Mouse (Mus musculus) spleen, embryonic (tissue): ENCODE results near the gene Aldh5a1.

Experiments
- CTCF ChIA-PET: fragments of 350-600 bp; sonication (Branson Sonifier 250); formaldehyde crosslinking; loops from one replicate; lab custom pipeline; 2022; lab: Charles Lee

Aldh5a1 gene

DNA sequence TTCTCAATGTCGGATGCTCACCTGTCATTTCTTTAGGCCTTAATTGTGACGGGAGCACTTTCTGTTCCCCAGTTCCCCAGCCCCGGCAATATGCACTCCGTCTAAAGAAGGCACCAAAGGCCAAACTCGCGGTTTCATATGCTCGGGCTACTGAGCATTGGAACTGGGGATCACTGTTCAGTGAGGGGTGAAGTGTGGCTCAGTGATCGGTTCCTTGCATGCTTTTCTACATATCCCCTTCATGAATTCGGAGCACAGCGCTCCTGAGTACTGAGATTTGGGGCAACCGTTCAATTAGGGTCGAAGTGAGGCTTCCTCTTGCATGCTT, 342 bp upstream of the Aldh5a1 start:
- CTCF ChIA-PET = no interaction called here

DNA sequence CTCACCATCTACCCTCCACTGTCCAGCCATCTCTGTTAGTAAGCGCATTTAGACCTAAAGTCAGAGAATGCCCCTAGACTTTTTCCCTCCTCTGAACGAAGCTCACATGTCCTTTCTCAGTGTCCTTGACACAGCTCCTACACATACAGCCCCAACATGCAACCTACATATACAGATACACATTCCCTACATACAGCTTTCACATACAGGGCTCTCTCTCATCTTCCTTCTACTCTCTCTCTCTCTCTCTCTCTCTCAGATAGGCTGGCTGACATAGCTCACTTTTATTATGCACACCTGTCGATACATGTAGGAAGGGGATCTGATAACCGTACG, 721 bp downstream of the Aldh5a1 start:
- CTCF ChIA-PET = interaction anchor here (0.9 kb wide), 1 partner anchor 240 kb away, joined by 3 read pairs; no protein-coding TSS in a partner anchor

GRCm38 (mm10) chr13:24933199-24933598, 4.3 kb downstream of the Aldh5a1 start:
- CTCF ChIA-PET = interaction anchor here (0.5 to 0.6 kb wide), 2 partner anchors 13 to 843 kb away, joined by 3 to 5 read pairs; no protein-coding TSS in a partner anchor

- CTCF ChIA-PET = interaction anchor here (0.8 kb wide), 1 partner anchor 9 kb away, joined by 4 read pairs; no protein-coding TSS in a partner anchor
Measured at GRCm38 (mm10) chr13:24930591-24930990, 6.9 kb downstream of the Aldh5a1 start.

DNA sequence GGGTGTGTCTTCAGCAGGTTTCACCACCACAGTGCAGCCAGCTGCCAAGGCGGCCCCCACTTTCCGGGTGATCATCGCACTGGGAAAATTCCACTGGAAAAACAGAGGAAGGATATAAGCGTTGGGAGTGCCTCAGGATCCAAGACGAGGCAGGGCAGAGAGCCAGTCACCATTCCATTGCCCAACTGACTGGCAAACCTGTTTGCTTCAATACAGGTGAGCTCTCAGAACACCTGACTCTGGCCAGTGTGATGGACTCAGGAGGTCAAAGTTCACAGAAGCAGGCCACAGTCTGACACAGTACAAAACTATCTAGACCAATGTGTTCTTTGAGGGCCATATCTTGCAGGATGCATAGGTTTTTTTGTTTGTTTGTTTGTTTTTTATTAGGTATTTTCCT, 13.5 kb downstream of the Aldh5a1 start:
- CTCF ChIA-PET = interaction anchor here (0.6 kb wide), 1 partner anchor 80 kb away, joined by 3 read pairs; no protein-coding TSS in a partner anchor

GRCm38 (mm10) chr13:24921281-24921680, 16.2 kb downstream of the Aldh5a1 start:
- CTCF ChIA-PET = no interaction called here

- CTCF ChIA-PET = interaction anchor here (0.5 kb wide), 1 partner anchor 55 kb away, joined by 3 read pairs; no protein-coding TSS in a partner anchor
Measured at GRCm38 (mm10) chr13:24920333-24920977, 17.0 kb downstream of the Aldh5a1 start.

DNA sequence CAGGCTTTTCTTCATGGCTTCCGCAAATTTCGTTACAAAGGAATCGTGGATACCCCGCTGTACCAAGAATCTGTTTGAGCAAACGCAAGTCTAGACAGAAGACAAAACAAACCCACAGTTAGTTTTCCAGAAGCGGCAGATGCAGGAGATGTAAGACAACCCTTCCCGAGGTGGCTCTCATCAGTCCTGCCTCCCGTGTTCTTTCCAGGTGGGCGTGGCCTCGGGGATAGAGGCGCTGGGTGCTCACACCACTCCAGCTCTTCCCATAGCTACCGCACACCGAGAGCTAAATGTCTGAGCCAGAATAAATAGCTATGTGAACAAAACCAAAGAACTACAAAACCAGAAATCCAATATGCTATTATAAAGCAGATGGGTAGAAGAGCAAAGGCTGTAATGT, 21.6 kb downstream of the Aldh5a1 start:
- CTCF ChIA-PET = no interaction called here

DNA sequence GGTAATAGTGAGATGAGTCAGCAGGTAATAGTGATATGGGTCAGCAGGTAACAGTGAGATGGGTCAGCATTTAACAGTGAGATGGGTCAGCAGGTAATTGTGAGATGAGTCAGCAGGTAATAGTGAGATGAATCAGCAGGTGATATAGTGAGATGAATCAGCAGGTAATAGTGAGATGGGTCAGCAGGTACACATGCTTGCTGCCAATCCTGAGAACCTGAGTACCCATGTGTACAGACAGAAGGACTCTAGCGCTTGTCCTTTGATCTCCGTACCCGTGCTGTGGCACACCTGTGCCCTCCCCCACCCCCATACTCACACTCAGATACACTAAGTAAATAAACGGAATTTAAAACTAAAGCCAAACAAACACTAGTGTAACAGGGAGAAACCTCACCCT, 22.5 kb downstream of the Aldh5a1 start:
- CTCF ChIA-PET = interaction anchor here (0.6 kb wide), 1 partner anchor 40 kb away, joined by 3 read pairs; no protein-coding TSS in a partner anchor

GRCm38 (mm10) chr13:24913576-24913975, 23.9 kb downstream of the Aldh5a1 start:
- CTCF ChIA-PET = no interaction called here

- CTCF ChIA-PET = no interaction called here
Measured at GRCm38 (mm10) chr13:24909112-24909511, 28.3 kb downstream of the Aldh5a1 start.

- CTCF ChIA-PET = no interaction called here
Measured at GRCm38 (mm10) chr13:24906831-24907570, 30.5 kb downstream of the Aldh5a1 start.

DNA sequence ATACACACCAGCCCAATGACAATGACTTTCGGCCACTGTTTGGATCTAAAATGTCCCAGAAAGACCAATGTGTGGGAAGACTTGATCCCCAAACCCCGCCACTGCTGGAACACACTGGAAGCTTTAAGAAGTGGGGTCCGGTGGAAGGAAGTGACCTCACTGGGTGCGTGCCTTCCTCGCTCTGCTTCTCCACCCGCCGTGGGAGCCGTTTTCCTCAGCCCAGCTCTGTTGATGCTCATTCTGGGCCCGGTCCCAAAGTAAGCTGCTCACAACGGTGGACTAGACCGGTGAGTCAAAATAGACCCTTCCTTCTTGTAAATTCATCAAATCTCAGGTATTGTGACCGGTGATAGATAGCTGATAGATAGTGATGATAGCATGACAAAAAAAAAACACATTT, 32.0 kb downstream of the Aldh5a1 start:
- CTCF ChIA-PET = no interaction called here

GRCm38 (mm10) chr13:24903412-24903811, 34.0 kb downstream of the Aldh5a1 start:
- CTCF ChIA-PET = no interaction called here

- CTCF ChIA-PET = no interaction called here
Measured at GRCm38 (mm10) chr13:24901916-24902315, 35.5 kb downstream of the Aldh5a1 start.

- CTCF ChIA-PET = no interaction called here
Measured at GRCm38 (mm10) chr13:24893880-24894279, 43.6 kb downstream of the Aldh5a1 start.

DNA sequence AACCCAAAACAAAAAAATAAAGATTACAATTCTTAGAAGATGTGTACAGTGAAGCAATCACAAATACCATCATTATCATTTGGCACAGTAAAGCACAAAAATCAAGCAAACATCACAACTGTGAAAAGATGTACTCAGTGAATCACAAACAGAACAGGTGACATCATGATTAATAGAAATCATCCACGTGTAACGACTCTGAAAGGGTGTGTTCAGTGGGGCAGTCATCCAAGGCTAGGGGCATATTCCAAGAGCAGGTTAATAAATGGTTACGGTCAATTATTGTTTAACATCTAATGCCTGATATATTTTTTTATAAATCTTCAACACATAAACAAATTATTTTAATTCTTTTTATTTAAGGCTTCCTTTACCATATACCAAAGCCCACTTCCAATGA, 44.9 kb downstream of the Aldh5a1 start:
- CTCF ChIA-PET = no interaction called here

- CTCF ChIA-PET = interaction anchor here (0.7 kb wide), 1 partner anchor 90 kb away, joined by 4 read pairs; no protein-coding TSS in a partner anchor
Measured at GRCm38 (mm10) chr13:24889554-24889953, 47.9 kb downstream of the Aldh5a1 start.

DNA sequence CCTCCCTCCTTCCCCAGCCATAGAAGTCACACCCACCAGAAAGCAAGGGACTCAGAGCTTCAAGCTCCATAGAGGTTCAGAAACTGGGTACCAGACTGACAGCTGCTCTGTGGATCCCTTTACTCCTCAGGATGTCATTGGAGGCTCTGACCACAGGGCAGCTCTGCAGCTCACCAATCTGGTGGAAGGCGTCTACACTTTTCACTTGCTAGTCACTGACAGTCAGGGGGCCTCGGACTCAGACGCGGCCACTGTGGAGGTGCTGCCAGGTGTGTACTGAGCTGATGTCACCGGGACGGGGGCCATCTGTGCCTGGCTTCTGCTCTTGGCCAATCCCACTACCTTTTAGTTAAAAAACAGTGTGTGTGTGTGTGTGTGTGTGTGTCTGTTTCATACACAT, 55.0 kb downstream of the Aldh5a1 start:
- CTCF ChIA-PET = no interaction called here

- CTCF ChIA-PET = no interaction called here
Measured at GRCm38 (mm10) chr13:24880704-24881103, 56.8 kb downstream of the Aldh5a1 start.

GRCm38 (mm10) chr13:24880208-24880607, 57.3 kb downstream of the Aldh5a1 start:
- CTCF ChIA-PET = no interaction called here

GRCm38 (mm10) chr13:24879359-24880040, 58.0 kb downstream of the Aldh5a1 start:
- CTCF ChIA-PET = no interaction called here
